Mouse (Mus musculus): ENCODE data around the gene Olfr641. TPM values are rescaled to one million over a fixed set of nuclear protein-coding genes. Genes with fewer than 3 reads are reported as not detected.

Gene Olfr641
- not detected for total RNA-seq (2021)
- long read RNA-seq, experiment 1, result 0 reads
- long read RNA-seq, experiment 2, result 0 reads

DNA sequence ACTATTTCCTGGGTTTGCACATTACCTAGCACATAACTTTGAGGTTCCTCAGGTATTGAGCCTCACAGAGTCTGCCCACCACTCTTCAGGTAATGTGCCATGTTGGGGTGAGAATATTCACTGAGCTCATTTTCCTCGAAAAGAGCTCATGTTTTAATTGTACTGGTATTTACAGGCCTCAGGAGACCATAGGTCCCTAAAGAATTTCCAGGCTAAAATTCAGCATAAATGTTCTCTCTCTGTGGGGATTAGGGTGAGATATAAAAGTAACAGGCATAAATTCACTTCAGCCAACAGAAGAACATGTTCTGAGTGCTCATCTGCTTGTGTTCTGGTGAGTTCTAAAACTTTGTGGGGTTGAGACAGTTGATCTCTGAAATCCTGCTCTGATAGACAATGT is at the start of gene Olfr641:
Gene Olfr641 (plus strand): TSS at position 301 of the 400 bp plus-strand sequence.
- intact Hi-C loops (cut with DNase I; ENCODE audit: low total_unique reads), result no loop called here
- no peak for DNase-seq

DNA sequence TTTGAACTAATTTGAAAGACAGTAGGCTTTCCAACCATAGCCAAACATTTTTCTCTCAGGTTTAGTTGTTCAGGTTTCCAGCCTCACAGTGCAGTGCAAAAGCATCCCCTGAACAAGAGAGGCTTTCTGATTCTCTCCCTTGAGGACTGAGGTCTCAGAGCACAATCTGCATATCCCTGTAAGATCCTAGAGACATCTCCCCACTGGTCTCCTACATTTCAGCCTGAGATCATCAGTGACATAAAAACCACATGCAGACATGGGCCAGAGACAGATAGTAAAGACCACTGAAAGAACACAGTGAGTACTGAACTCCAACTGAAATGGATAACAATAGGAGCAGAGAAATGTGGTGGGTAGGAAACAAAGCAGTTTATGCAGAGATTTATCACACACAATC is 36.8 kb upstream of the Olfr641 start, which contains the start of gene Olfr638:
Gene Olfr638 (plus strand): TSS at position 301 of the 400 bp plus-strand sequence.
- intact Hi-C loops (cut with DNase I; ENCODE audit: low total_unique reads), result no loop called here

DNA sequence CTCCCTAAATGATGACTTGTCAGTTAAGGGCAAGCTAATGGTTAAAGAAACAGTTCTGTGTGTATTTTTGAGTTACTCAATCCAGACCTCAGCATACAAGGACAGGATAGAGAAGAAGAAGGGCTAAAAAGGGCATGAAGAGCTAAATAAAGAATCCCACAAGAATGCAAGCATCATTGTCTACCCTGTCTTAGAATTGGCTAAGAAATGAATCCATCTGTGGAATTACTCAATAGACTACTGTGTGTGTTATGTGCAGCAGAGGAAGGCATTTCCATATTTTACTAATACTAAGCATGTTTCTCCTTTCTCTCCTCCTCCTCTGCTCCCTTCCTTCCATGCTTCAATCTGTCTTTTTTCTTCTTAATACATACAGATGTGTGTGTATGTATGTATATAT is 36.1 kb upstream of the Olfr641 start:
- no peak for DNase-seq
- intact Hi-C loops (cut with DNase I; ENCODE audit: low total_unique reads), result no loop called here

More for the DNA sequence above, 36.8 kb upstream of the Olfr641 start, which contains the start of gene Olfr638:
- DNase-seq, result no peak

DNA sequence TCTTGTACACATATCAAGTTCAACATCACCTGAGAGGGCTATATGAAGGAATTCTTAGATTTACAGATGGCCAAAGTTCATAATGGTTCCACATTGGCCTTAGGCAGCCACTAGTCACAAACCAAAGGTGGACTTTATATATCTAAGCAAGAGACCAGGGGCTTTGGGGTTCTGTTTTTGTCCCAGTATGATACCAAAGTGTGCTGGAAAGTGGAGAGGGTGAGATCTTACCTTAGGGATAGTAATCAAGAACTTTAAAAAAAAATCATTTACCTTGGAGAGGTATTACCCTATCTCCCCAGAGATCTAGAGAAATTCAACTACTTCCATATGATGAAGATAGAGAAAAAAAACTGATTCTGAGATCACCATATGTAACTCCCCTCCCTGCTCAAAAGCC is 18.0 kb upstream of the Olfr641 start, which contains the start of gene Olfr639:
Gene Olfr639 (minus strand): TSS at position 101 of the 400 bp plus-strand sequence.
- intact Hi-C loops (cut with DNase I; ENCODE audit: low total_unique reads), result no loop called here
- DNase-seq, result no peak

DNA sequence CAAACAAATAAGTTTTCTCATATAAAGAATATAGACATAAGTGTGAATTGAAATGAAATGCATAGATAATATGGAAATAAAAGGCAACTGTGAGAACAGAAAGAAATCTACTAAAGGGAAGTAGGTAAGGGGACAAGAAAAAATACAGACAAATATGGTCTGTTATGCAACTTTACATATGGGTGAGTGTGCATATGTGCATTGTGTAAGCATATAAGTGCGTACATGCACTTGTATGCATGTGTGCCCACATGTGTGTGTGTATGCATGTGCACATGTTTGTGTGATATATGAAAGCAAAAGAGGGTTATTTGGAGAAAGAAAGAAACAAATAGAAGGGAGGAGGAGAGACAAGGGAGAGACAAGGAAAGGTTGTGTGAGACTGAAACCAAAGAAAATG is 16.3 kb upstream of the Olfr641 start:
- intact Hi-C loops (cut with DNase I; ENCODE audit: low total_unique reads), result no loop called here

DNA sequence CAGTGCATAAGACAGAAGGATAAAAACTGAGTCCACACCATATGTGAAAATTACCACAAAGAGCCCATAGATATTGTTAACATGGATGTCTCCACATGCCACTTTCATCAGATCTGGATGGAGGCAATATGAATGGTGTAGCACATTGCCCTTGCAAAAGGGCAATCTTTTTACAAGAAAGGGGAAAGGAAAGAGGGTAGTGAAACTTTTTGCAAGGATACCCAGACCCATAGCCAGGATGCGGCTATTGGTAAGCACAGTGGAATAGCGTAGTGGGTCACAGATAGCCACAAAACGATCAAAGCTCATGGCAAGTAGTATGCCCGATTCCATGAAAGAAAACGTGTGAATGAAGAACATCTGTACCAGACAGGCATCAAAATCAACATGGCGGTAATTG is 13.6 kb upstream of the Olfr641 start:
- intact Hi-C loops (cut with DNase I; ENCODE audit: low total_unique reads), result no loop called here
- no peak for DNase-seq

More for the DNA sequence above, 16.3 kb upstream of the Olfr641 start:
- no peak for DNase-seq

DNA sequence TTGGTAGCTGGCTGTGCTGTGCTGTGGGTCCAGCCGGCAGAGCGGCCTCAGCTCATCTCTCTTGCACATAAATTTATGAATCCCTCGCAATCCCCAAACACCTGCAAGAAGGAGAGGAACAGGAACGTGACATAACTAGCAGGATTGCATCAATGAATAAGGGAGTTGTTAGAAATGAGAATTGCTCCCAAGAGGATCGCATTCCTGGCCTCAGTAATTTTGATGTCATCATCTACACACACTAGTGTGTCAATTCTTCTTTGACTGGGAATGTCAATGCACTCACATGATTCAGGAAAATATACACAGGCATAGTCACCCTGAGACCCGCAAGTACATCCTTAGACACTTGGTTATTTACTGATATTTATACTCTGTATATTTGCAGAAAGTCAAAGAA is 9.8 kb upstream of the Olfr641 start, which contains the start of gene Olfr640:
Gene Olfr640 (minus strand): TSS at position 101 of the 400 bp plus-strand sequence.
- DNase-seq, result no peak
- intact Hi-C loops (cut with DNase I; ENCODE audit: low total_unique reads), result no loop called here

DNA sequence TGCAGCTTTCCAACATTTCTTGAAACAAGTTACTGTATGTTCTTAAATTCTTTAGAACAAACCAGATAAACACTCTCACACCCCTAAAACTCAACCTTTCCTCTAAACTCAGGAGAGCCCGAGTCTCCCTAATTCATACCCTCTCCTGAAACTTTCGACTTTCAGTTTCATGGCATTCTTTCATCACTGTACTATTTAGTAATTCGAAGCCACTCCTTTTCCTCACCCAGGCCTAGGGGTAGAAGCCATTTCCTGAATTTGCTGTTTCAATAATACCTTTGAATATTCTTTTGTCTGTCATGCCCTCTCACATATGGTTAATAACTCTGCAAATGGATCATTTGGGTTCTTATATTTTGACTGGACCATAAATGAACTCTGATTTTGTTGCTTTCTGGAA is 8.3 kb upstream of the Olfr641 start:
- DNase-seq, result no peak
- intact Hi-C loops (cut with DNase I; ENCODE audit: low total_unique reads), result no loop called here

DNA sequence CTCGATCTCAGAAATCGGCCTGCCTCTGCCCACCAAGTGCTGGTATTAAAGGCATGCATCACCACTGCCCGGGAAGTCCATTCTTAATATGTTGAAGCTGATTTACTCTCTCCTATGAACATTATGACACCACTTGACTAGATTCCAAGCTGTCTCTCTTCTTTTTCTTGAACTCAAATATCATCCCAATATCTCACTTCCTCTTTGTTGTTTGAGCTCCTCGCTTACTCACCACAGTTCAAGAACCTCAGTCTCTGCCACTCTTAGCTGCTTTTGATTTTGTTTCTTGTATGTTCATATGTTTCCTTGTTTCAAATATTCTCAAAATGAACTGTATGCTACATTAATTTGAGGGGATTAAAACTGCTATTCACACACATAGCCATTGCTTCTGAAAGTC is 15.5 kb downstream of the Olfr641 start:
- no peak for DNase-seq
- intact Hi-C loops (cut with DNase I; ENCODE audit: low total_unique reads), result loop anchor here (10.0 kb wide), 1 partner anchor 1764 kb away; the partner anchor contains the start of gene Mrpl17

DNA sequence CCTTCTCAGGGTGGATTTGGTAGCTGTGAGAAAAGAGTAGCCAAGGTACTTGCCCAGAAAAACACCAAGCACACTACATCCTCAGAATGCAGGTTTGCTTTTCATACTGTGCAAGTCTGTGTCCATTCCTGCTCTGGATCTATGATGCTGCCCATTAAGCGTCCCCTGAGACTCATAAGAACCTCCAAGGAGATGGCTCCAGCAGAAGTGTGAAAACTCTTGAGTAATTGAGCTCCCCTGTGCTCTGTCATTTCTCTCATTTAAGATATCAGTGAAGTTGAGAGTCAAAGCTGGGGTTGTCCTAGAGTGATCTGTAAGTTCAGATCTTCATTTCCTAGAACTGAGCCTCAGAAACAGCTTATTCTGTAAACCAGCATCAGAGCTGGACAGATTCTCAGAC is 17.3 kb downstream of the Olfr641 start, which contains the start of gene Olfr642:
Gene Olfr642 (minus strand): TSS at position 101 of the 400 bp plus-strand sequence.
- no peak for DNase-seq
- intact Hi-C loops (cut with DNase I; ENCODE audit: low total_unique reads), result loop anchor here (10.0 kb wide), 1 partner anchor 1762 kb away; the partner anchor contains the start of gene Mrpl17

DNA sequence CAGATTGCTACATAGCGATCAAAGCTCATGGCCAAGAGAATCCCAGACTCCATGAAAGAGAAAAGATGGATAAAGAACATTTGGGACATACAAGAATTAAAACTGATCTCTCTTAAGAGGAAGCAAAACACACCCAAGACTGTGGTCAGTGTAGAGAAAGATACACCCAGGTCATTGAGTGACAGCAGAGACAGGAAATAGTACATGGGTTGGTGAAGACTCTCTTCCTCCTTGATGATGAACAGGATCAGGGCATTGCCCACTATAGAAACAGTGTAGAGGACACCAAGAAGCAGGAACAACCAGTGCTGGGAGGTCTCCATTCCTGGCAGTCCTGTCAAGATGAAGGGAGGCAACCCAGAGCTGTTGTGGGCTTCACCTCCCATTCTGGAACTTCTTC is 24.0 kb downstream of the Olfr641 start:
- no peak for DNase-seq
- intact Hi-C loops (cut with DNase I; ENCODE audit: low total_unique reads), result loop anchor here (10.0 kb wide), 1 partner anchor 1756 kb away; the partner anchor contains the start of gene Mrpl17

DNA sequence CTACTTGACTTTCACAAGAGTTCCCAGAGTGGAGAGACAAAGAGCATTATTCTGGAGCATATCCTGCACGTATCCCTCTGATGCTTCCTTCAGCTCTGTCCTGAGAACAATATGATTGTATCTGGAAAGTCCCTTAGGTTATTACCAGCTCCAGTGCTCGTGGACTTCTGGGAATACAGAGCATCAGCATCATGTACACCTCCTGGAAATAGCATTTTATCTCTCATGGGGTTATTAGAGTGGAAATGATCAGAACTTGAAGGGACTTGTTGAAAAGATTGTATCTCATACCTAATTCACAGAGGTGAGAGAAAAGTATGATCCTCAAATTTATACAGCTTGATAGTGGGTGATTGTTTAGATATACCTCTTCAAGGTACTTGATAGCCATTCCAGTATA is 26.1 kb downstream of the Olfr641 start, which contains the start of gene 4930516K23Rik:
Gene 4930516K23Rik (minus strand): TSS at position 101 of the 400 bp plus-strand sequence.
- intact Hi-C loops (cut with DNase I; ENCODE audit: low total_unique reads), result no loop called here
- no peak for DNase-seq

DNA sequence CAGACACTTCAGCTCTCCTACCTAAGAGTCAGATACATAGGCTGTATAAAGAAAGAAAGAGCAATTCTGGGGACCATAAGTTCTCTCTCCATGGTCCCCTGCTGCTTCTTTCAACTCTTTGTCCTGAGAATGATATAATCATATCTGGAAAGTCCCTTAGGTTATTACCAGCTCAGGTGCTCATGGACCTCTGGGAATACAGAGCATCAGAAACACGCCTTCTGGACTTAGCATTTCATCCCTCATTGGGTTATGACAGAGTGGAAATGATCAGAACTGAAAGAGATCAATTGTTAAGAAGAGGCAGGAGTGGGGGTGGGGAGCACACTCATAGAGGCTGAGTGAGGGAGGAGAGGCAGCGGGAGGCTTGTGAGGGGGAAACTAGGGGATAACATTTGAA is 36.5 kb downstream of the Olfr641 start, which contains the start of gene Olfr644:
Gene Olfr644 (minus strand): TSS at position 101 of the 400 bp plus-strand sequence.
- DNase-seq, result no peak
- intact Hi-C loops (cut with DNase I; ENCODE audit: low total_unique reads), result no loop called here

DNA sequence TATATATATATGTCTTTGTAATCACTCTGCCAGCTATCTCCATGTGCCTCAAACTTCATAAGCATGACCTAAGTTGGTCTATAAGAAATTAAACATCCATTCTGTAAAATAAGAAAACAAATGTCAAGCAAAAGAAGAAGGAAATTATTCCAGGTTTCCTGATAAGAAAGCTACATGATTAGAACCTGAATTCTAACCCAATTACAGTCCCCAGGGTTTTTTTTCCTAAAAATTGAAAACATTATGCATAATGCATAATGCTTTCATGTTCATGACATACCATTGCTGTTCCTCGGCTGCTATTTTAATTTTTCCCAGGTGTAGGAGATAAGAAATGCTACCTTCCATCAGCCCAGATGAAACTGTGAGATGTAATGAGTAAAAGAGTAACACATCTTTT is 50.1 kb downstream of the Olfr641 start, which contains the start of gene Olfr645:
Gene Olfr645 (minus strand): TSS at position 101 of the 400 bp plus-strand sequence.
- intact Hi-C loops (cut with DNase I; ENCODE audit: low total_unique reads), result no loop called here
- no peak for DNase-seq

Other genes with a start within 250 kb of the Olfr641 start
- gene Olfr67, start 243.6 kb upstream of the Olfr641 start, total RNA-seq (2021), result not detected
- 100 to 1,000 TPM; 114 to 127 TPM for gene Hbb-bt, start 221.4 kb upstream of the Olfr641 start, total RNA-seq (2021)
- gene Hbb-bs, start 207.3 kb upstream of the Olfr641 start, total RNA-seq (2021), result 1,000 to 10,000 TPM; 1,097 to 1,122 TPM
- not detected for gene Hbb-bh2, start 194.9 kb upstream of the Olfr641 start, total RNA-seq (2021)
- not detected for gene Hbb-bh1, start 192.3 kb upstream of the Olfr641 start, total RNA-seq (2021)
- not detected for gene Hbb-y, start 182.2 kb upstream of the Olfr641 start, total RNA-seq (2021)
- not detected for gene Olfr66, start 149.2 kb upstream of the Olfr641 start, total RNA-seq (2021)
- gene Olfr64, start 141.0 kb upstream of the Olfr641 start, total RNA-seq (2021), result not detected
- gene Olfr65, start 132.0 kb upstream of the Olfr641 start, total RNA-seq (2021), result not detected
- not detected for gene Olfr631, start 106.6 kb upstream of the Olfr641 start, total RNA-seq (2021)
- not detected for gene Olfr632, start 101.1 kb upstream of the Olfr641 start, total RNA-seq (2021)
- not detected for gene Olfr633, start 91.0 kb upstream of the Olfr641 start, total RNA-seq (2021)
- not detected for gene Olfr635, start 64.3 kb upstream of the Olfr641 start, total RNA-seq (2021)
- not detected for gene Olfr638, start 36.7 kb upstream of the Olfr641 start, total RNA-seq (2021)
- not detected for gene Olfr639, start 18.1 kb upstream of the Olfr641 start, total RNA-seq (2021)
- not detected for gene Olfr640, start 9.9 kb upstream of the Olfr641 start, total RNA-seq (2021)
- gene Olfr642, start 17.2 kb downstream of the Olfr641 start, total RNA-seq (2021), result not detected
- gene 4930516K23Rik, start 26.0 kb downstream of the Olfr641 start, total RNA-seq (2021), result not detected
- not detected for gene Olfr644, start 36.4 kb downstream of the Olfr641 start, total RNA-seq (2021)
- not detected for gene Olfr645, start 50.0 kb downstream of the Olfr641 start, total RNA-seq (2021)
- not detected for gene Olfr646, start 69.4 kb downstream of the Olfr641 start, total RNA-seq (2021)
- not detected for gene Ubqln5, start 94.4 kb downstream of the Olfr641 start, total RNA-seq (2021)
- gene Olfr643, start 102.0 kb downstream of the Olfr641 start, total RNA-seq (2021), result not detected
- gene Ubqln3, start 107.8 kb downstream of the Olfr641 start, total RNA-seq (2021), result not detected
- not detected for gene Ubqlnl, start 115.1 kb downstream of the Olfr641 start, total RNA-seq (2021)
- not detected for gene Olfm5, start 129.4 kb downstream of the Olfr641 start, total RNA-seq (2021)
- gene Olfr648, start 147.9 kb downstream of the Olfr641 start, total RNA-seq (2021), result not detected
- not detected for gene Olfr649, start 160.5 kb downstream of the Olfr641 start, total RNA-seq (2021)
- gene Trim6, start 183.3 kb downstream of the Olfr641 start, total RNA-seq (2021), result under 1 TPM; 0.18 to 0.31 TPM
- 1 to 10 TPM; 1.1 to 1.4 TPM for gene Trim34a, start 209.0 kb downstream of the Olfr641 start, total RNA-seq (2021)

All from gastrocnemius, postnatal 14 days (tissue).